1 mouse cellular context compared by ENCODE assay signal in the genomic region with DNA sequence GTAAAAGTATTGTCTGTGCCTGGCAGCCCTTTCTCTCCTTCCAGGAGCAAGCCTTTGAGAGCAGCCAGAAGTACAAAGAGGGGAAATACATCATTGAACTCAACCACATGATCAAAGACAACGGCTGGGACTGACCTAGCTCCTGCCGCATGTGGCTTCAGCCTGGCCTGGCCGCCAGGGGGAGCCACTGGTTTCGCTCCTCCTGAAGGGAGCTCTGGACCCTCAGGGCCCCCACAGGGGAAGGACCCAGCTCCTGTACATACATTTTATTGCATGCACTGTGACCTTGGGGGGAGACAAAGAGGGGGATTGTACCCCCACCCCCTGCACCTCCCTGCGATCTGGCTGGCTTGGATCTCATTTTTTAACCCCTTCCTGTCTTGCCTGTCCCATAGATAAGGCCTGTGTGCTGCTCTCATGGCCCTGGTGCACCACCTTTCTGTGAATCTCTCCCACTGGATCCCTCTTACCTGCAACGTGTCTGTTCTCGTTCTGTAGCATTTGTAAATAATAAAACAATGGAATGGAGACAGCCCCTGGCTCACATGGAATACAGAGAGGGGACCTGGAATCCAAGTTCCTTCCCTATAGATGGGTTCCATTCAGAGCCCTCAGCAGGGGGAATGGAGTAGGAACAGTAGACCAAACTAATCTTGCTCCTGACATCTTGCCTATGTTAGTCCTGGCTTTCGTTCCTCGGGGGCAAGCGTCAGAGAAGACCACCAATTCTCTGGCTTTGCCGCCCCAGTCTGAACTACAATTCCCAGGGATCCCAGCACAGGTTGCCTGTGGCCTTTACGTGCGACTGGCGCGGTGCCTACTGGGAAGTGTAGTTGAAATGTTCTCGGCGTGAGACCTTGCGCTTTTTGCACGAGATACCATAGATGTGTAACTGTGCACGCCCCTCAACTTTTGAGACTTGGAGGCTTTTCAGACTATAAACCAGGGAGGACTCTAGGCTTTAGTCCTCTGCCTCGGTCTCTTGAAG.
A peak's percentile ranks its signal among the peaks of the same experiment; 100 is the strongest.
TF ChIP-seq lines count a peak whose summit lies in the region.

No protein-coding gene starts in this region.

TF ChIP-seq in CH12.LX, 34 proteins besides CTCF, POLR2A, EP300 and RAD21:
- TF ChIP-seq GABPA (IDR thresholded peaks at IDR 0.05; ENCODE audit: insufficient replicate concordance, low read depth, low read length) (no peak), SMC3 (IDR thresholded peaks at IDR 0.05; ENCODE audit: low read depth, low read length) (peak; percentile 74), USF2 (conservative IDR thresholded peaks at IDR 0.05; ENCODE audit: low read depth, low read length) (peak; percentile 24; the same call in 1 of the 2 replicates), ZNF384 (IDR thresholded peaks at IDR 0.05; ENCODE audit: low read depth, low read length) (no peak), ZC3H11A (IDR thresholded peaks at IDR 0.05; ENCODE audit: low read depth, low read length) (no peak), MYC (IDR thresholded peaks at IDR 0.05; ENCODE audit: low read depth, low read length) (peak; percentile 68), E2F4 (IDR thresholded peaks at IDR 0.05; ENCODE audit: insufficient replicate concordance, low read depth, low read length) (no peak), MAX (IDR thresholded peaks at IDR 0.05; ENCODE audit: low read length) (peak; percentile 43; the same call in 1 of the 2 replicates)
